In genomic region chr15:85998525-85999230, GRCm38 (mm10) we compare ENCODE assay signal across 23 mouse cellular contexts. TPM values are rescaled to one million over a fixed set of nuclear protein-coding genes. Genes with fewer than 3 reads are reported as not detected.
DNase-seq lines count a peak whose midpoint lies in the region; ATAC-seq and TF ChIP-seq lines count a peak whose summit lies in the region.
"Had no signal": no experiment of that assay in that cellular context is flagged by ENCODE, and none has a peak within 500 bp of the region (broad histone marks: within the 10 kb centered on the region; RNA-seq: fewer than 3 reads in every experiment).

No protein-coding gene starts in this region.

- intact Hi-C loops in heart, postnatal 25 days (cut with DNase I), result no loop called here

- 0 out of 2 replicates have a peak overlapping the region, but pooled peaks have one; percentile 88 for H3K27ac ChIP-seq in forebrain, embryonic 15.5 days (replicated peaks)
- H3K27ac ChIP-seq in forebrain, embryonic 13.5 days, result no peak overlapping the region
- no peak overlapping the region for H3K27ac ChIP-seq in CH12.LX (ENCODE audit: insufficient read depth, low read depth)
- no peak overlapping the region for H3K27ac ChIP-seq in MEL (ENCODE audit: control insufficient read depth, low read depth, low read length)

- 77% methylated on average over 4 of the region's 4 CpGs for WGBS in forebrain, embryonic 15.5 days
- 88% methylated on average over 4 of the region's 4 CpGs for WGBS in forebrain, embryonic 13.5 days

- peaks cover 77% of the 10 kb centered on the region for H3K4me1 ChIP-seq in forebrain, embryonic 15.5 days
- peaks cover 89% of the 10 kb centered on the region for H3K4me1 ChIP-seq in forebrain, embryonic 13.5 days
- H3K4me1 ChIP-seq in CH12.LX (ENCODE audit: control insufficient read depth in 1 of 2, insufficient read depth in 2 of 2) (peaks cover 2 to 3% of the 10 kb centered on the region in 2 experiments; a peak in 2 of 4 replicates), MEL (ENCODE audit: control insufficient read depth in 1 of 2, insufficient read depth in 2 of 2, low read length in 2 of 2) (peaks cover 0 to 2% of the 10 kb centered on the region in 2 experiments; a peak in 1 of 4 replicates)

- H3K4me3 ChIP-seq in forebrain, embryonic 15.5 days, result no peak overlapping the region
- H3K4me3 ChIP-seq in forebrain, embryonic 13.5 days, result no peak overlapping the region
- H3K4me3 ChIP-seq in CH12.LX (replicated peaks in 1 of 3; ENCODE audit: low read depth in 2 of 3, low read length in 2 of 3, poor library complexity in 1 of 3) (no peak overlapping the region), MEL (ENCODE audit: control insufficient read depth in 1 of 2, insufficient read depth in 1 of 2, low read depth in 2 of 2, low read length in 2 of 2) (no peak overlapping the region)

- H3K9ac ChIP-seq in forebrain, embryonic 15.5 days (replicated peaks), result no peak overlapping the region
- no peak overlapping the region for H3K9ac ChIP-seq in forebrain, embryonic 13.5 days
- H3K9ac ChIP-seq in CH12.LX (ENCODE audit: insufficient read depth, low read depth), result no peak overlapping the region
- no peak overlapping the region for H3K9ac ChIP-seq in MEL (ENCODE audit: control insufficient read depth, low read depth, low read length, poor library complexity, severe bottlenecking)

- in situ Hi-C loops in CH12.LX (cut with MboI; ENCODE audit: low pct_ligation_motif_present, low pct_unique_long_range_greater_than_20kb, low sequenced_read_pairs), result no loop called here

- TF ChIP-seq RAD21 in CH12.LX (IDR thresholded peaks at IDR 0.05; ENCODE audit: low read depth, low read length) (no peak), MEL (IDR thresholded peaks at IDR 0.05; ENCODE audit: low read depth, low read length) (no peak)

- H3K27me3 ChIP-seq in forebrain, embryonic 15.5 days, result no peaks in the 10 kb centered on the region
- no peaks in the 10 kb centered on the region for H3K27me3 ChIP-seq in forebrain, embryonic 13.5 days
- H3K27me3 ChIP-seq in CH12.LX (replicated peaks) (peaks cover 32% of the 10 kb centered on the region), MEL (ENCODE audit: control insufficient read depth in 1 of 2, insufficient read depth in 2 of 2, low read length in 2 of 2) (peaks cover 1 to 2% of the 10 kb centered on the region in 2 experiments; a peak in 3 of 4 replicates)
- H3K27me3 ChIP-seq: Patski had no signal

- dilution Hi-C loops in CH12.LX (cut with MboI; ENCODE audit: extremely low pct_ligation_motif_present, extremely low pct_unique_long_range_greater_than_20kb, low sequenced_read_pairs), result no loop called here

- TF ChIP-seq EP300 in CH12.LX (IDR thresholded peaks at IDR 0.05; ENCODE audit: low read length) (no peak), MEL (IDR thresholded peaks at IDR 0.05; ENCODE audit: low read depth in 1 of 2, low read length in 2 of 2) (no peak)

- H3K9me3 ChIP-seq in forebrain, embryonic 15.5 days, result no peaks in the 10 kb centered on the region
- no peaks in the 10 kb centered on the region for H3K9me3 ChIP-seq in forebrain, embryonic 13.5 days (replicated peaks)
- H3K9me3 ChIP-seq in CH12.LX (replicated peaks; ENCODE audit: low read length) (no peaks in the 10 kb centered on the region), MEL (replicated peaks; ENCODE audit: insufficient read depth, low read length) (no peaks in the 10 kb centered on the region)
- H3K9me3 ChIP-seq: G1E had no signal

- H3K79me2 ChIP-seq in CH12.LX (replicated peaks; ENCODE audit: control insufficient read depth, extremely low read depth, insufficient read depth, poor library complexity, severe bottlenecking) (no peaks in the 10 kb centered on the region), MEL (ENCODE audit: control insufficient read depth, insufficient read depth, low read length, poor library complexity) (no peaks in the 10 kb centered on the region)

- ATAC-seq in forebrain, embryonic 15.5 days (replicated peaks), result no peak
- ATAC-seq in forebrain, embryonic 13.5 days, result no peak
- ATAC-seq: activated CD4-positive, CD25-positive, alpha-beta regulatory T cell, adult 4 months; CD4-positive, CD25-positive, alpha-beta regulatory T cell, adult 4 months; Patski had no signal

- no peak for TF ChIP-seq CTCF in CH12.LX (conservative IDR thresholded peaks at IDR 0.05 in 1 of 2, IDR thresholded peaks at IDR 0.05 in 1 of 2; ENCODE audit: low read depth in 2 of 2, low read length in 2 of 2)
- no peak for TF ChIP-seq CTCF in MEL (IDR thresholded peaks at IDR 0.05 in 2 of 3, conservative IDR thresholded peaks at IDR 0.05 in 1 of 3; ENCODE audit: control insufficient read depth in 1 of 3, insufficient read depth in 1 of 3, low read depth in 2 of 3, low read length in 3 of 3, poor library complexity in 1 of 3, severe bottlenecking in 1 of 3)

- peak; percentile 65 for DNase-seq in cerebellum, postnatal 10 days
- DNase-seq in cerebellum, adult 11 months, result no peak
- no peak for DNase-seq in CH12.LX (ENCODE audit: extremely low read depth)
- DNase-seq in MEL (ENCODE audit: low read depth, low spot score), result no peak
- DNase-seq in lung, postnatal 25 days (ENCODE audit: low spot score), result no peak
- DNase-seq in heart, postnatal 25 days (ENCODE audit: low spot score), result no peak
- DNase-seq: adrenal gland, adult 2 months; adrenal gland, adult 8-10 months; adrenal gland, postnatal 10 days; adrenal gland, postnatal 14 days; adrenal gland, postnatal 25 days; adrenal gland, postnatal 36 days; B cell, adult 2 months; cerebellum, adult 11-12 months; cerebellum, adult 18-20 months; cerebellum, adult 2 months; cerebellum, adult 8-10 months had no signal

- no peak overlapping the region for H3K4me2 ChIP-seq in forebrain, embryonic 15.5 days (replicated peaks)
- H3K4me2 ChIP-seq in forebrain, embryonic 13.5 days, result no peak overlapping the region
- H3K4me2 ChIP-seq in CH12.LX (ENCODE audit: insufficient read depth, low read depth, poor library complexity, severe bottlenecking), result no peak overlapping the region

- no peak for TF ChIP-seq POLR2A in CH12.LX (IDR thresholded peaks at IDR 0.05; ENCODE audit: low read depth, low read length)
- no peak for TF ChIP-seq POLR2A in MEL (IDR thresholded peaks at IDR 0.05; ENCODE audit: control insufficient read depth in 1 of 2, insufficient read depth in 1 of 2, low read depth in 1 of 2, low read length in 2 of 2, poor library complexity in 1 of 2)

- no peaks in the 10 kb centered on the region for H3K36me3 ChIP-seq in forebrain, embryonic 15.5 days
- H3K36me3 ChIP-seq in forebrain, embryonic 13.5 days (ENCODE audit: poor library complexity, severe bottlenecking), result no peaks in the 10 kb centered on the region
- H3K36me3 ChIP-seq in CH12.LX (replicated peaks in 1 of 2; ENCODE audit: control insufficient read depth in 1 of 2, insufficient read depth in 1 of 2, low read length in 1 of 2) (no peaks in the 10 kb centered on the region), MEL (ENCODE audit: control insufficient read depth in 1 of 2, insufficient read depth in 2 of 2, low read length in 2 of 2) (no peaks in the 10 kb centered on the region)
- H3K36me3 ChIP-seq: G1E had no signal

TF ChIP-seq in CH12.LX, 34 proteins besides CTCF, POLR2A, EP300 and RAD21:
- TF ChIP-seq SMC3 (IDR thresholded peaks at IDR 0.05; ENCODE audit: low read depth, low read length), result no peak
- no peak for TF ChIP-seq RCOR1 (conservative IDR thresholded peaks at IDR 0.05; ENCODE audit: low read depth, low read length)
- no peak for TF ChIP-seq BHLHE40 (IDR thresholded peaks at IDR 0.05; ENCODE audit: low read depth, low read length)
- peak; percentile 72 for TF ChIP-seq ZKSCAN1 (IDR thresholded peaks at IDR 0.05; ENCODE audit: borderline replicate concordance, low read depth, low read length)
- TF ChIP-seq MYC (IDR thresholded peaks at IDR 0.05; ENCODE audit: low read depth, low read length), result no peak
- TF ChIP-seq NRF1 (IDR thresholded peaks at IDR 0.05; ENCODE audit: low read depth, low read length), result no peak
- no peak for TF ChIP-seq MAX (IDR thresholded peaks at IDR 0.05; ENCODE audit: low read length)
- no peak for TF ChIP-seq SIN3A (IDR thresholded peaks at IDR 0.05; ENCODE audit: low read length)

TF ChIP-seq in MEL, 35 proteins besides CTCF, POLR2A, EP300 and RAD21:
- peak; percentile 74; the same call in 1 of the 2 replicates for TF ChIP-seq ZKSCAN1 (IDR thresholded peaks at IDR 0.05; ENCODE audit: low read depth, low read length)
- no peak for TF ChIP-seq SIN3A (IDR thresholded peaks at IDR 0.05; ENCODE audit: low read length)

RNA-seq across cellular contexts. Expression of gene Celsr1, which starts 34.9 kb away (rescaled TPM):
- 5.8 and 7.2 TPM in 2 replicates for polyA plus RNA-seq in forebrain, embryonic 15.5 days (2015; fragmentation: Nextera tagmentation; extraction: Ambion mirVana)
- 6.6 and 7.1 TPM in 2 replicates for polyA plus RNA-seq in forebrain, embryonic 13.5 days (2015; fragmentation: Nextera tagmentation; extraction: Ambion mirVana)
- total RNA-seq in CH12.LX (2012; rRNA removed), result 0.17 TPM in 1 of 2 replicates, not detected in the other
- not detected in 2 replicates for total RNA-seq in CH12.LX (2014; rRNA removed)
- not detected in 2 replicates for polyA plus RNA-seq in CH12.LX (2012; ENCODE audit: insufficient read length, low read depth)
- total RNA-seq in MEL (2012; rRNA removed), result 0.12 and 0.16 TPM in 2 replicates
- under 1 TPM in 1 of 2 experiments, not detected in 1; 0.42 TPM for polyA plus RNA-seq in MEL (2012; ENCODE audit: insufficient read depth in 1 of 2, insufficient read length in 2 of 2, low read depth in 1 of 2, low replicate concordance in 2 of 2, missing spikeins in 1 of 2)
- total RNA-seq in heart, postnatal 25 days (2021), result 1 to 10 TPM; 6.6 to 7.2 TPM

RNA-seq across cellular contexts. Expression of gene Gramd4, which starts 58.8 kb away (rescaled TPM):
- polyA plus RNA-seq in forebrain, embryonic 15.5 days (2015; fragmentation: Nextera tagmentation; extraction: Ambion mirVana), result 48.8 and 52.9 TPM in 2 replicates
- 30.1 and 31.6 TPM in 2 replicates for polyA plus RNA-seq in forebrain, embryonic 13.5 days (2015; fragmentation: Nextera tagmentation; extraction: Ambion mirVana)
- 0.08 and 0.17 TPM in 2 replicates for total RNA-seq in CH12.LX (2012; rRNA removed)
- total RNA-seq in CH12.LX (2014; rRNA removed), result 0.66 TPM in 2 replicates
- polyA plus RNA-seq in CH12.LX (2012; ENCODE audit: insufficient read length, low read depth), result 0.56 and 0.63 TPM in 2 replicates
- total RNA-seq in MEL (2012; rRNA removed), result 34.1 and 43.1 TPM in 2 replicates
- polyA plus RNA-seq in MEL (2012; ENCODE audit: insufficient read depth in 1 of 2, insufficient read length in 2 of 2, low read depth in 1 of 2, low replicate concordance in 2 of 2, missing spikeins in 1 of 2), result 10 to 100 TPM; 35.2 to 38.0 TPM
- 10 to 100 TPM; 30.4 to 34.7 TPM for total RNA-seq in heart, postnatal 25 days (2021)

Comparison
In these comparisons a context has a peak if more than half of its experiments do, and no peak if none do; other contexts are left out.
1. DNase-seq: peak in cerebellum, postnatal 10 days (2 of 2); none in cerebellum, adult 11 months (single experiment), CH12.LX (single experiment), MEL (single experiment), lung, postnatal 25 days (single experiment) and heart, postnatal 25 days (single experiment).
2. RNA of gene Gramd4, which starts 58.8 kb away (polyA plus RNA-seq): 48.8 to 52.9 TPM in forebrain, embryonic 15.5 days, 35.2 to 38.0 TPM in MEL and 30.1 to 31.6 TPM in forebrain, embryonic 13.5 days; 0.56 to 0.63 TPM in CH12.LX; every median in the first group is over 10 times any median in the second.